20 mouse cellular contexts compared by ENCODE assay signal in genomic region chr2:165149741-165150140, GRCm38 (mm10). TPM values are rescaled to one million over a fixed set of nuclear protein-coding genes. Genes with fewer than 3 reads are reported as not detected.
"Had no signal": no experiment of that assay in that cellular context is flagged by ENCODE, and none has a peak within 500 bp of the region (broad histone marks: within the 10 kb centered on the region; RNA-seq: fewer than 3 reads in every experiment).

No protein-coding gene starts in this region.

- H3K27ac ChIP-seq: left cerebral cortex, adult 2 months; limb, embryonic 10.5 days; liver, embryonic 15.5 days; neural tube, embryonic 15.5 days had no signal

- H3K4me1 ChIP-seq: liver, embryonic 15.5 days had no signal

- H3K36me3 ChIP-seq: limb, embryonic 10.5 days; liver, embryonic 15.5 days; neural tube, embryonic 15.5 days had no signal

- H3K4me2 ChIP-seq: liver, embryonic 11.5 days; liver, embryonic 15.5 days; midbrain, embryonic 11.5 days; neural tube, embryonic 15.5 days had no signal

- H3K4me3 ChIP-seq: left cerebral cortex, adult 2 months; limb, embryonic 10.5 days; liver, embryonic 15.5 days; myocyte; neural tube, embryonic 15.5 days had no signal

- H3K9me3 ChIP-seq: limb, embryonic 10.5 days; liver, embryonic 15.5 days; neural tube, embryonic 15.5 days had no signal

- DNase-seq: kidney, adult 18-20 months; kidney, postnatal 25 days; lung, adult 2 months; lung, postnatal 36 days; right cerebral cortex, postnatal 25 days; thymus, postnatal 36 days had no signal

- H3K9ac ChIP-seq: liver, embryonic 15.5 days; neural tube, embryonic 15.5 days had no signal

- ATAC-seq: lung, postnatal 0 days had no signal

RNA-seq across cellular contexts. Expression of gene 1700025C18Rik, which starts 59.2 kb away (rescaled TPM):
- polyA plus RNA-seq: kidney, embryonic 16.5 days; limb, embryonic 10.5 days; limb, embryonic 14.5 days; liver, embryonic 11.5 days; liver, embryonic 15.5 days; lung, adult 2 months; lung, postnatal 0 days; midbrain, embryonic 11.5 days; myocyte; neural tube, embryonic 11.5 days; neural tube, embryonic 15.5 days; small intestine, adult 2 months; stomach, embryonic 16.5 days; thymus, postnatal 0 days had no signal
